Mouse (Mus musculus): ENCODE measurements around the gene Grm3. TPM values are rescaled to one million over a fixed set of nuclear protein-coding genes. Genes with fewer than 3 reads are reported as not detected.

The Grm3 gene
- total and polyA plus RNA-seq, 3 experiments = not detected

- H3K4me2 ChIP-seq (ENCODE audit: insufficient read depth, low read depth, poor library complexity, severe bottlenecking) = no peak overlapping the region
- in situ Hi-C loops (cut with MboI; ENCODE audit: low pct_ligation_motif_present, low pct_unique_long_range_greater_than_20kb, low sequenced_read_pairs) (no loop called here), dilution Hi-C loops (cut with MboI; ENCODE audit: extremely low pct_ligation_motif_present, extremely low pct_unique_long_range_greater_than_20kb, low sequenced_read_pairs) (no loop called here)
- no peaks in the 10 kb centered on the region for H3K36me3 ChIP-seq (replicated peaks in 1 of 2; ENCODE audit: control insufficient read depth in 1 of 2, insufficient read depth in 1 of 2, low read length in 1 of 2)
- no peak overlapping the region for H3K9ac ChIP-seq (ENCODE audit: insufficient read depth, low read depth)
- no peak for DNase-seq (ENCODE audit: extremely low read depth)
- no peaks in the 10 kb centered on the region for H3K27me3 ChIP-seq (replicated peaks)
- no peaks in the 10 kb centered on the region for H3K79me2 ChIP-seq (replicated peaks; ENCODE audit: control insufficient read depth, extremely low read depth, insufficient read depth, poor library complexity, severe bottlenecking)
- H3K27ac ChIP-seq (ENCODE audit: insufficient read depth, low read depth) = no peak overlapping the region
- no peak overlapping the region for H3K4me3 ChIP-seq (replicated peaks in 1 of 3; ENCODE audit: low read depth in 2 of 3, low read length in 2 of 3, poor library complexity in 1 of 3)
- TF ChIP-seq PAX5 (IDR thresholded peaks at IDR 0.05; ENCODE audit: low read length) = no peak
- TF ChIP-seq MAZ (IDR thresholded peaks at IDR 0.05; ENCODE audit: low read depth, low read length) = no peak
- no peak for TF ChIP-seq RCOR1 (conservative IDR thresholded peaks at IDR 0.05; ENCODE audit: low read depth, low read length)
- no peak for TF ChIP-seq JUN (IDR thresholded peaks at IDR 0.05; ENCODE audit: insufficient read depth, low read depth, low read length)
- TF ChIP-seq UBTF (IDR thresholded peaks at IDR 0.05; ENCODE audit: low read depth, low read length) = no peak
- no peak for TF ChIP-seq MYC (IDR thresholded peaks at IDR 0.05; ENCODE audit: low read depth, low read length)
- no peak for TF ChIP-seq ZKSCAN1 (IDR thresholded peaks at IDR 0.05; ENCODE audit: borderline replicate concordance, low read depth, low read length)
- no peak for TF ChIP-seq MXI1 (IDR thresholded peaks at IDR 0.05; ENCODE audit: low read depth, low read length)
- no peak for TF ChIP-seq MAFK (IDR thresholded peaks at IDR 0.05; ENCODE audit: insufficient replicate concordance, low read length)
- TF ChIP-seq CHD1 (IDR thresholded peaks at IDR 0.05; ENCODE audit: low read depth, low read length) = no peak
- no peak for TF ChIP-seq IRF4 (IDR thresholded peaks at IDR 0.05; ENCODE audit: low read depth, low read length)
- TF ChIP-seq E2F4 (IDR thresholded peaks at IDR 0.05; ENCODE audit: insufficient replicate concordance, low read depth, low read length) = no peak
- H3K4me1 ChIP-seq (ENCODE audit: control insufficient read depth in 1 of 2, insufficient read depth in 2 of 2) = no peaks in the 10 kb centered on the region
- no peaks in the 10 kb centered on the region for H3K9me3 ChIP-seq (replicated peaks; ENCODE audit: low read length)
These were observed 8.7 kb downstream of the Grm3 start for GRCm38 (mm10) chr5:9716295-9716694.

- Histone ChIP-seq H3K4me3 (replicated peaks in 1 of 3; ENCODE audit: low read depth in 2 of 3, low read length in 2 of 3, poor library complexity in 1 of 3) (no peak overlapping the region), H3K4me2 (ENCODE audit: insufficient read depth, low read depth, poor library complexity, severe bottlenecking) (no peak overlapping the region), H3K9me3 (replicated peaks; ENCODE audit: low read length) (no peaks in the 10 kb centered on the region), H3K9ac (ENCODE audit: insufficient read depth, low read depth) (no peak overlapping the region), H3K79me2 (replicated peaks; ENCODE audit: control insufficient read depth, extremely low read depth, insufficient read depth, poor library complexity, severe bottlenecking) (no peaks in the 10 kb centered on the region), H3K36me3 (replicated peaks in 1 of 2; ENCODE audit: control insufficient read depth in 1 of 2, insufficient read depth in 1 of 2, low read length in 1 of 2) (no peaks in the 10 kb centered on the region), H3K27me3 (replicated peaks) (no peaks in the 10 kb centered on the region), H3K27ac (ENCODE audit: insufficient read depth, low read depth) (no peak overlapping the region), H3K4me1 (ENCODE audit: control insufficient read depth in 1 of 2, insufficient read depth in 2 of 2) (no peaks in the 10 kb centered on the region)
- no peak for DNase-seq (ENCODE audit: extremely low read depth)
- dilution Hi-C loops (cut with MboI; ENCODE audit: extremely low pct_ligation_motif_present, extremely low pct_unique_long_range_greater_than_20kb, low sequenced_read_pairs) = no loop called here
- in situ Hi-C loops (cut with MboI; ENCODE audit: low pct_ligation_motif_present, low pct_unique_long_range_greater_than_20kb, low sequenced_read_pairs) = no loop called here
- TF ChIP-seq MAX (IDR thresholded peaks at IDR 0.05; ENCODE audit: low read length) = no peak
- no peak for TF ChIP-seq USF2 (conservative IDR thresholded peaks at IDR 0.05; ENCODE audit: low read depth, low read length)
- TF ChIP-seq UBTF (IDR thresholded peaks at IDR 0.05; ENCODE audit: low read depth, low read length) = no peak
- no peak for TF ChIP-seq POLR2A (IDR thresholded peaks at IDR 0.05; ENCODE audit: low read depth, low read length)
- no peak for TF ChIP-seq MYC (IDR thresholded peaks at IDR 0.05; ENCODE audit: low read depth, low read length)
- no peak for TF ChIP-seq CHD2 (IDR thresholded peaks at IDR 0.05; ENCODE audit: low read length)
- TF ChIP-seq MAZ (IDR thresholded peaks at IDR 0.05; ENCODE audit: low read depth, low read length) = no peak
- no peak for TF ChIP-seq MEF2A (IDR thresholded peaks at IDR 0.05; ENCODE audit: borderline replicate concordance, low read depth, low read length)
- TF ChIP-seq CHD1 (IDR thresholded peaks at IDR 0.05; ENCODE audit: low read depth, low read length) = no peak
- no peak for TF ChIP-seq NELFE (IDR thresholded peaks at IDR 0.05; ENCODE audit: low read depth, low read length)
- TF ChIP-seq EP300 (IDR thresholded peaks at IDR 0.05; ENCODE audit: low read length) = no peak
- TF ChIP-seq POLR2AphosphoS2 (IDR thresholded peaks at IDR 0.05; ENCODE audit: low read depth, low read length) = no peak
- no peak for TF ChIP-seq RAD21 (IDR thresholded peaks at IDR 0.05; ENCODE audit: low read depth, low read length)
These were observed 17.9 kb downstream of the Grm3 start for GRCm38 (mm10) chr5:9707096-9707495.
